Mouse (Mus musculus) kidney, adult 2 months (tissue): ENCODE measurements around the gene Zfp770.

Source experiments
- CTCF ChIP-seq: fragments of 200-500 bp; conservative IDR thresholded peaks from 2 replicates; pipeline ENCODE4 v1.5.1; 2011; ENCODE audit warnings: low read depth, mild to moderate bottlenecking, control low read depth, low read length, moderate library complexity, mixed read lengths; ENCODE audit not compliant: insufficient read depth, insufficient read length
- POLR2A ChIP-seq: fragments of 200-500 bp; IDR thresholded peaks from one replicate; pipeline ENCODE4 v1.6.1; 2011; ENCODE audit warnings: low read depth, low read length, control low read depth

DNA sequence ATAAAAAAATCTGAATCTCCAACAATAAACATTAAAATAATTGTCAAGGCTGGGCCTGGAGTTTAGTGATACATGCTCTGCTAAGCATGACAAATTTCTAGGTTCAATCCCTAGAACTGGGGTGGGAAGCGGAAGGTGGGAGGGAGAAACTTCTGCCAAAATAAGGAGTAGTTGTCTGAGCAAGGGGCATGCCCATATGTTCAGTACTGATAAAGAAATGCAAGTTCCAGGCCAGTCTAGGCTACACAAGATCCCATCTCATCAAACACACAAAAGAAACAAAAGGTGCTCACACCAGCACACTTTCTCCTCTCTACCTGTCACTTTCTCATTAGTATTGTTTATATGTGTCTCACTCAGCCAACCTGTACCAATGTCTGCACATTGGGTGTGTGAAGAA is 44.6 kb downstream of the Zfp770 start:
- TF ChIP-seq CTCF, result no peak
- TF ChIP-seq POLR2A, result no peak
